Mouse (Mus musculus) midbrain, embryonic 12.5 days (tissue): ENCODE results near the gene Dennd5b. TPM values are rescaled to one million over a fixed set of nuclear protein-coding genes. Genes with fewer than 3 reads are reported as not detected.

Experiments used
- ATAC-seq: fragments of 200-750 bp; cut with Nextera tagmentation; 2 replicates; pipeline ENCODE4 v1.8.0; 2017; ENCODE audit warnings: low read depth, moderate TSS enrichment, moderate library complexity; ENCODE audit not compliant: low FRiP score
- H3K27ac ChIP-seq: fragments of 300-500 bp; sonication (generic); replicated peaks from 2 replicates; pipeline ENCODE4 v1.5.1; 2016; ENCODE audit warnings: mild to moderate bottlenecking
- H3K27me3 ChIP-seq: fragments of 300-500 bp; sonication (generic); 2 replicates; pipeline ENCODE4 v1.6.1; 2016; ENCODE audit warnings: mild to moderate bottlenecking
- H3K36me3 ChIP-seq: fragments of 300-500 bp; sonication (generic); 2 replicates; pipeline ENCODE4 v1.6.1; 2016
- H3K4me1 ChIP-seq: fragments of 300-500 bp; sonication (generic); 2 replicates; pipeline ENCODE4 v1.6.1; 2016
- H3K4me2 ChIP-seq: fragments of 300-500 bp; sonication (generic); replicated peaks from 2 replicates; pipeline ENCODE4 v1.6.1; 2016; ENCODE audit warnings: mild to moderate bottlenecking, moderate library complexity
- H3K4me3 ChIP-seq: fragments of 300-500 bp; sonication (generic); 2 replicates; pipeline ENCODE4 v1.5.1; 2016; ENCODE audit warnings: mild to moderate bottlenecking
- H3K9ac ChIP-seq: fragments of 300-500 bp; sonication (generic); replicated peaks from 2 replicates; pipeline ENCODE4 v1.6.1; 2016; ENCODE audit warnings: mild to moderate bottlenecking, moderate library complexity
- H3K9me3 ChIP-seq: fragments of 300-500 bp; sonication (generic); 2 replicates; pipeline ENCODE4 v1.6.1; 2016; ENCODE audit warnings: mild to moderate bottlenecking
- WGBS: fragments of 180-500 bp; shearing (Covaris S2); methylation state at CpG from one replicate; pipeline ENCODE4 v1.1.7; 2016; 5-methylcytosine and 5-hydroxymethylcytosine counted together
- polyA plus RNA-seq: library from polyadenylated mRNA; unstranded; fragments of >200 nt; fragmentation: Nextera tagmentation; extraction: Ambion mirVana; gene quantifications from 2 replicates; pipeline ENCODE4 v1.2.1, GENCODE M21; 2016

Dennd5b gene
- polyA plus RNA-seq, 1 experiment from 2014 or later = 19.8 TPM

DNA sequence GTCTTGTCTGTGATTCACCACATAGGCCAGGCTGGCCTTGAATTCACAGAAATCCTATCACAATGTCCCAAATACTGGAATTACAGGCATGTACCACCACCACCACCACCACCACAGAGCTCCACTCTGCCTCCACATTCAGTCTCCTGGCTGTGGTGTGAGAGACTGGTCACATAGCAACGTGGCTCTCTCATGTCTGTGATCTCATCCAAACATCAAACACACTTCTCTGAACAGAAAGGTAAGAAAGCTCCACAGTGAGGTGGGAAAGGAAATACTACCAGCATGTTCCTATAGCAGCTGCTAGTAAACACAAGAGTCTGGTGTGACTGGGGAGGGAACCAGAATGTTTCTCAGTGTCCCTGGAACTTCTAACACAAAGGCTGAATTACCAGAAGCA, 140.2 kb downstream of the Dennd5b start:
- WGBS = 52% methylated on average over 1 of the region's 1 CpGs
- Histone ChIP-seq H3K36me3 (no peaks in the 10 kb centered on the region), H3K4me2 (no peak overlapping the region), H3K4me3 (no peak overlapping the region), H3K27me3 (no peaks in the 10 kb centered on the region), H3K27ac (no peak overlapping the region), H3K9me3 (no peaks in the 10 kb centered on the region), H3K4me1 (no peaks in the 10 kb centered on the region), H3K9ac (no peak overlapping the region)
- no peak for ATAC-seq

DNA sequence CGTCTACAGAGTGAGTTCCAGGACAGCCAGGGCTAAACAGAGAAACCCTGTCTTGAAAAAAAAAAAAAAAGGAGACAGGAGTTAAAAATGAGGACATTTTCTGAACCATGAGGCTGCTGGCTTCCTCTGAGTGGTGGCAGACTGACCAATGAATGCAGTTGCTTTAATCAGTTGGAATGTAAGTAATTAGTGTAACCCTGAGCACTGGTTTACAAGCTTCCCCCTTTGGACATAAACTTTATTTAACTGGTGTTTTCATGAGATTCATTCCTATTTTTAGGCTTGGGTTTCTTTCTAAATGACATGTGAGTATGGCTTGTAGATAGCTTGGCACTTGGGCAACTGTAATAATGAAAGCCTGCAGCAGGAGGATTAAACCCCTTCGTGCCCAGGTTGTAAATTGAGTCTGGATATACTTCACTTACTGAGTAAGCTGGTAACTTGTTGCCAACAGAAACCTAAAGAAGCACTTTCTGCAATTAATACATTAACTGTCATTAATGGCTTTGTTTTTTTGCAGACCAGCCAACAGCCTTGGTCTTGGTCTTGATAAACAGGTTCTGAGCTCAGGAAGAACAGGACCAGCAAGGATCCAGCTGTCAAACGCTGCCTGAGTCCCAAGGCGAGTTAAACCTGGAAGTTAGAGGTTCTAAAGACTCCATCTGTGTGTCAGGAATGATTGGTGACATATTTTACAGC, 141.8 kb downstream of the Dennd5b start:
- 67% methylated on average over 4 of the region's 4 CpGs for WGBS
- no peak overlapping the region for H3K4me2 ChIP-seq
- H3K9me3 ChIP-seq = no peaks in the 10 kb centered on the region
- no peak overlapping the region for H3K4me3 ChIP-seq
- H3K4me1 ChIP-seq = no peaks in the 10 kb centered on the region
- no peaks in the 10 kb centered on the region for H3K36me3 ChIP-seq
- no peak overlapping the region for H3K9ac ChIP-seq
- H3K27ac ChIP-seq = no peak overlapping the region
- H3K27me3 ChIP-seq = no peaks in the 10 kb centered on the region
- ATAC-seq = no peak

DNA sequence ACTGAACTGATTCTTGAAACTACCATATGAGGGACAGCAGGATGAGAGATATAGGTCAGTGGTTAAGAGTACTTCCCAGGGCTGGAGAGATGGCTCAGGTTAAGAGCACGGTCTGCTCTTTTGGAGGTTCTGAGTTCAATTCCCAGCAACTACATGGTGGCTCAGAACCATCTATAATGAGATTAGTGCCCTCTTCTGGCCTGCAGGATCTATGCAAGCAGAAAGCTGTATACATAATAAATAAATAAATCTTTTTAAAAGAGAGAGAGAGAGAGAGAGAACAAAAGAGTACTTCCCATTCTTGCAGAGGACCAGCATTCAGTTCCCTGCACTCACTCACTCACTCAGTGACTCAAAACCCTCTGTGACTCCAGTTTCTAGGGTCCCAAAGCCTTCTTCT, 142.8 kb downstream of the Dennd5b start:
- H3K27me3 ChIP-seq = no peaks in the 10 kb centered on the region
- H3K4me1 ChIP-seq = no peaks in the 10 kb centered on the region
- H3K9me3 ChIP-seq = no peaks in the 10 kb centered on the region
- 83% methylated on average over 1 of the region's 1 CpGs for WGBS
- H3K27ac ChIP-seq = no peak overlapping the region
- no peak for ATAC-seq
- no peaks in the 10 kb centered on the region for H3K36me3 ChIP-seq
- H3K4me2 ChIP-seq = no peak overlapping the region
- H3K4me3 ChIP-seq = no peak overlapping the region
- no peak overlapping the region for H3K9ac ChIP-seq

DNA sequence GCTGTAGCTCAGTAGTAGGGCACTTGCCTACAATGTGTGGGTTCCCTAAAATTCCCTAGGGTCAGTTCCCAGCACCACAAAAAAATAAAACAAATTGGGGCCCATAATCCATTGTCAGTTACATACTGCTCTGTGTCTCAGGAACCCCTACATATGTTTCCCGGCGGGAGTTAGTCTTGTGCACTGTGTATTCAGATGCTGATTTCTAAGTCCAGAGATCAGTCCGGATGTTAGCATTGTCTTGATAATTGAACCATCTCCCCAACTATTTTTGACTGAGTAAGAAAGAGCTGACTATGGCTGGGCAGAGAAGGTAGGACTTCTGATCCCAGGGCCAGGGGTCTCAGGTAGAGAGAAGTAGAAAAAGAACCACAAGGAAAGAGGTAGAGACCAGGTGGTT, 144.4 kb downstream of the Dennd5b start:
- Histone ChIP-seq H3K9ac (no peak overlapping the region), H3K4me1 (no peaks in the 10 kb centered on the region), H3K36me3 (no peaks in the 10 kb centered on the region), H3K4me3 (no peak overlapping the region), H3K9me3 (no peaks in the 10 kb centered on the region), H3K4me2 (no peak overlapping the region), H3K27me3 (no peaks in the 10 kb centered on the region), H3K27ac (no peak overlapping the region)
- no peak for ATAC-seq
- WGBS = 76% methylated on average over 3 of the region's 3 CpGs

DNA sequence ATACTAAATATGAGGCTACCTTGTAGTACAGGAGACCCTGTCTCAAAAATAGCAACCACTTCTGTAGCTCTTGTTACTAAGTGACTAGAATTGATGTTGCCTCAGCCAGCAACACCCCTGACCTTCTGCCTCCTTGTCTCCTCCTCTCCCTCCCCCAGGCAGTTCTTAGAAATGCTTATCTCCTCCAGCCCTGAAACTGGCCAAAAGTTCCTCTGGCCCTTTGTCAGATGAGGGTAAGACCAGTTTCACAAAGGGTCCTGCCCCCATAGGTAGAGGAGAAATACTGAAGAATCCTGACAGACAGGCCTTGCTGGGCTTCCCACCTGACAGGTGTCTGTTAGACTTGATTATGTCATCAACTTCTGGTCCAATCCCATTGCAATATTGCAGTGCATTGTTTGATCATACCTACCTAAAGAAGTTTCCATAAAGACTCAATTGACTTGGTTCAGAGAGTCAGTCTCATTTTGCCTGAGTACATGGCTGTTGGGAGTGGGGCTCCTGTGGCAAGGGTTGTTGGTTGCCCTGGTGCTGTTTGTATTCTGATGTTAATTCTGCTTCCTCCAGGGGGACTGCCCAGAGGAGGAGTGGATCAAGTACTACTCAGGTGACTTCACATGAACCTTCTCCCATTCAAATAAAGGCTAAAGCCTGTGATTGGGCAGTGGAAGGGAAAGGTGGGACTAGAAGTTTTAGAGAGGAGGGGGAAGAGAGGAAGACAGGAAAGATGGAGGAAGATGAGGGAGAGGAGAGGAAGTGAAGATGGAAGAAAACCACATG, 145.6 kb downstream of the Dennd5b start:
- Histone ChIP-seq H3K27me3 (no peaks in the 10 kb centered on the region), H3K36me3 (no peaks in the 10 kb centered on the region), H3K4me2 (no peak overlapping the region), H3K4me1 (no peaks in the 10 kb centered on the region), H3K9me3 (no peaks in the 10 kb centered on the region), H3K27ac (no peak overlapping the region), H3K9ac (no peak overlapping the region), H3K4me3 (no peak overlapping the region)
- ATAC-seq = no peak

DNA sequence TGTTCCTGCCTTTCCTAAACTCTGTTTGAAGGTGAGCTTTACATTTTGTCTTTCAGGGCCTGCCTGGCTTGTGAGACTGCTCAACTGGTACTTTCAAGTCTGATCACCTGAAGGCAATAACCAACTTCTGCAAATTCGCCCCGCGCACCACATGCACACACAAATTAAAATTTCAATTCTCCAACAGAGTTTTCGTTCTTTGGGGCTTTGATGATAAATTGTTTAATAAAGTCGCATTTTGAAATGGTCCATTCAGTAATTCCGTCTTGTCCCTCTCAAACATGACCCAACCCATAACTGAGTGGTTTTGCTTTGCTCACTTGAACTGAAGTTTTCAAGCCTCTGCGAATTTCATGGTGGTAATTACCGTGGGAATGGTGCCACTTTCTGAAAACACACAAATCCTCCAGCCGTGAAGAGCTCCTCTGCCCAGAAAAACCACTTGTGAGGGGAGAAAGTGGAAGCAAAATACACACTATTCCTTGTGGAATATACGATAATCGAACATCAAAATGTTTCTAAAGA, 154.5 kb downstream of the Dennd5b start:
- no peaks in the 10 kb centered on the region for H3K27me3 ChIP-seq
- peak overlapping the region; percentile 92 for H3K27ac ChIP-seq
- ATAC-seq = no peak
- peaks cover 23% of the 10 kb centered on the region for H3K4me1 ChIP-seq
- no peaks in the 10 kb centered on the region for H3K9me3 ChIP-seq
- H3K9ac ChIP-seq = peak overlapping the region; percentile 96
- WGBS = 32% methylated on average over 11 of the region's 11 CpGs
- peak overlapping the region; percentile 63 for H3K4me2 ChIP-seq
- H3K36me3 ChIP-seq = no peaks in the 10 kb centered on the region
- H3K4me3 ChIP-seq = peak overlapping the region; percentile 96

DNA sequence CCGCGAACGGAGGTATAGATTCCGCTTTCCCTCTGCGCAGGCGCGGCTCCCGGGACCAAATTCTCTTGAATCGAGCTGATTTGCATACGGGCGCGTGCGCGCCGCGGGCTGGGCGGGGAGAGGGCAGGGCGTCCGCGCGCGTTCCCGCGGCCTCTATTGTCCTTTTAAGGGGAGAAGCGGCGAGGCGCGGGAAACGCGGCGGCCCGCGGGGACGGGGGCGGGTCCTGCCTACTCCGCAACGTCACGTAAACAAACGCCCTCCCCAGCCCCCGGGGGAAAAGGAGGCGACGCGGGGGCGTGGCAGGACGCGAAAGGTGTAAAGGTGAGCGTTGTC, 155.1 kb downstream of the Dennd5b start, which contains the start of gene Sinhcaf:
TSS of gene Sinhcaf (minus strand) at position 59 of the 334 bp plus-strand sequence.
- under 1% methylated on average over 43 of the region's 47 CpGs for WGBS
- Histone ChIP-seq H3K4me1 (peaks cover 28% of the 10 kb centered on the region), H3K9ac (peak within 1 kb of the TSS; percentile 96), H3K27me3 (no peaks in the 10 kb centered on the region), H3K4me3 (peak within 1 kb of the TSS; percentile 96), H3K9me3 (no peaks in the 10 kb centered on the region), H3K27ac (peak within 1 kb of the TSS; percentile 92), H3K36me3 (no peaks in the 10 kb centered on the region), H3K4me2 (peak within 1 kb of the TSS; percentile 63)
- peak; percentile 86 for ATAC-seq

DNA sequence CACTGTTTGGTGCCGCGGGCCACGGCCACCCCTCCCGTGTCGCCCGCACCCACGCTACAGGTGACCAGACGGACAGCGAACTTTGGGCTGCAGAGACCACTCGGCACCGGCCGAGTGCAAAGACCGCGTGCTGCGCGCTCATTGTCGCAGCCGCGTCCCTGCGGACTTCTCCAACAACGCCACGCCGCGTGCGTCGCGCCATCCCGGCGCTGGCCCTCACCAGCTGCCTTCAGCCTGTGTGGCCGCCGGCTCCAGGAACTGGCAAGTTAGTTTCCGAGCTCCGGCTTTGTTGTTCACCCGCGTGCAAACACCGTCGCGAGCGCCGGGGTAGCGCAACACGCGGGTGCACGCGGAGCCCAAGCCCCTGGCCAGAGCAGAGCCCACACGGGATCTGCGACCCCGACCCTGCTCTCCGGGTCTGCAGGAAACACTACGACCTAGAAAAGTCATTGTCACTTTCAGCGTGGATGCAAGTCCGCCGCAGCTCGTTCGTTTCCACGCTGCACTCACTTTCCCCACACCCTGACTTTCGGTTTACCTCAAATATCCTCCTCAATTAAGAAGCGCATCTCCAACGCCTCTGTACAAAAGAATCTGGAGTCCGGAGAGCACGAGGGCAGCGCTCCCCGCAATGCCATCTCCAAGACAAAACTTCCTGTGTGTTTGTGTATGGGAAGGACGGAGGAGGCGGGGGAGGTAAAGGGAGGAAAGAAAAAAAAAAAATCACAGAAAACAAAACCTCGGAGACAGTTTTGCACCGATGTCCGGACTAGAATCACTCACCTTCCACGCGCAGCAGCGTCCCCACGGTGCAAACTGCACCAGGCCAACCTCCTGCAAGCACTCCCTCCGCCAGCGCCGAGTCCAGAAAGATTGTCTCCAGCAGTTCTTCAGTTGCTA, 155.7 kb downstream of the Dennd5b start:
- Histone ChIP-seq H3K27ac (peak overlapping the region; percentile 92), H3K9me3 (no peaks in the 10 kb centered on the region), H3K36me3 (no peaks in the 10 kb centered on the region), H3K27me3 (no peaks in the 10 kb centered on the region), H3K9ac (peak overlapping the region; percentile 96), H3K4me1 (peaks cover 28% of the 10 kb centered on the region), H3K4me2 (peak overlapping the region; percentile 63), H3K4me3 (peak overlapping the region; percentile 96)
- 0% methylated on average over 75 of the region's 75 CpGs for WGBS
- ATAC-seq = peak; percentile 44

DNA sequence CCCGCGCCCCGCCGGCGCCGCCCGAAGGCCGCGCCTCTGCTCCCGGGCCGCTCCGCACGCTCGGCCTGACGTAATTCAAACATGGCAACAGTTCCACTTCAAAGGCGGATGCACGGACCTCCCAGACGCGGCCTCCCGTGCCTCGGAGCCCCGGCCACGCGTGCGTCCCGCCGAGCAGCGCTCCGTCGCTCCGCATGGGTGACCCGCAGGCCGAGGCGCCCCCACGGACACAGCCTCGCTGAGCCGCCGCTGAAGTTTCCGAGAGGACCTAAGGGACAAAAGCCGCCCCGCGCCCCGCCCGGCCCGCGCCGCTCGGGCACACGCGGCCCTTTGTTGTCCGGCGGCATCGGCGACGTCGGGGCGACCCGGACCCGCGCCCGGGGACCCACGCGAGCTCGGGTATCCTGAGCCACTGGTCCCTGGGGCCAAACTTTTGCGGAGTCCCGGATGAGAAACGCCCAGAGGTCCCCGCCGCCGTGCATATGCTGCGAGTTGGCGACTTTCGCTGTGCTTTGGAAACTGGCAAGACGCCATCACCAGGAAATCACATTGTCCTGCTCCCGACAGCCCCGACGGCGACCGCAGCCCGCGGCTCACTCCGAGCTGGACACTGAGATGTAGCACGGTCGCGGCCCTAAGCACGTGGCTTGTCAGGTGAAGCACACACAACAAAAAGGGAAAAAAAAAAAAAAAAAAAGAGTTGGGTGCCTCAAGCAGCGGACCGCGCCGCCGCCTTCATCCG, 156.5 kb downstream of the Dennd5b start:
- H3K4me1 ChIP-seq = peaks cover 29% of the 10 kb centered on the region
- H3K27me3 ChIP-seq = no peaks in the 10 kb centered on the region
- ATAC-seq = peak; percentile 71
- WGBS = under 1% methylated on average over 88 of the region's 92 CpGs
- no peaks in the 10 kb centered on the region for H3K36me3 ChIP-seq
- no peaks in the 10 kb centered on the region for H3K9me3 ChIP-seq
- H3K4me2 ChIP-seq = peak overlapping the region; percentile 63
- peak overlapping the region; percentile 96 for H3K4me3 ChIP-seq
- H3K9ac ChIP-seq = peak overlapping the region; percentile 96
- H3K27ac ChIP-seq = peak overlapping the region; percentile 92

DNA sequence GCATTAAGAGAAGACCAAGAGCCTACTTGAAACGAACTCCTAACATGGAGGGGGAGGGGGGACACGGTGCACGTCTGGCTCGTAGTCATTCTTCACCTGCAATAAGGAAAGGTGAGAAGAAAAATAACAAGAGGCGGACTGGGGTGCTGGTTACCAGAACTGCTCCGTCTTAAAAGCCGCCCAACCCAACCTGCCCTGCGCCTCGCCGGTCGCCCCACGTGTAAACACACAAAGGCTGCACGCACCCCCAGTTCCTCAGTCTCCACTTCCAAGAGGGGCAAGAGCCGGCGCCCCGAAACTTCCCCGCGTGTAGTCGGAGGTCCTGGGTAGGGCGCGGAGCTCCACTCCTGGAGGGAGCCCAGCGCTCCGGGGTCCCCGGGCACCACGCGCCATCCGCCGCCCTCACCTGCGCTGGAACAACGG, 157.1 kb downstream of the Dennd5b start:
- WGBS = under 1% methylated on average over 28 of the region's 30 CpGs
- Histone ChIP-seq H3K4me1 (peaks cover 30% of the 10 kb centered on the region), H3K9ac (peak overlapping the region; percentile 96), H3K27ac (peak overlapping the region; percentile 92), H3K27me3 (no peaks in the 10 kb centered on the region), H3K9me3 (no peaks in the 10 kb centered on the region), H3K4me2 (peak overlapping the region; percentile 63), H3K36me3 (no peaks in the 10 kb centered on the region), H3K4me3 (peak overlapping the region; percentile 96)
- no peak for ATAC-seq

DNA sequence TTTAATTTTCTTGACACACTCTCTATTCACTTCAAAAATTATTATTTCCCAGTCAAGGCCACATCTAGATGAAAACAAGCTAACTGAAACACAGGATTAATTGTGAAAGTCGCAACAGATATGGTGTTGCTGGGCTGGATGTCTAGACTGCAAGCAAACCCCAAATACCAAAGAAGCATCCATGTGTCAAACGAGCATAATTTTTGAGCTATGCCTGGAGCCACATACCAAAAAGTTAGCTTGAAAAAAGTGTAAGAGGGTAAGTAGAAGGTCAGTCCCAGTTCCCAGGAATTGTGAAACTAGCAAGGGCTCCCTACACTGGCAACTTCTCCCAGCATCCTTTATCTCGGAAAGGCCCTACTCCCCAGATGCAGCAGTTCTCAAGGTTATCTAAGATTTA, 157.8 kb downstream of the Dennd5b start:
- Histone ChIP-seq H3K4me1 (peaks cover 33% of the 10 kb centered on the region), H3K27me3 (no peaks in the 10 kb centered on the region), H3K27ac (no peak overlapping the region), H3K4me3 (peak overlapping the region; percentile 96), H3K36me3 (no peaks in the 10 kb centered on the region), H3K9me3 (no peaks in the 10 kb centered on the region), H3K4me2 (peak overlapping the region; percentile 63), H3K9ac (peak overlapping the region; percentile 96)
- no peak for ATAC-seq
- WGBS = 13% methylated on average over 3 of the region's 3 CpGs
